Mouse (Mus musculus): Measurements from ENCODE around the gene Prr22.

DNA sequence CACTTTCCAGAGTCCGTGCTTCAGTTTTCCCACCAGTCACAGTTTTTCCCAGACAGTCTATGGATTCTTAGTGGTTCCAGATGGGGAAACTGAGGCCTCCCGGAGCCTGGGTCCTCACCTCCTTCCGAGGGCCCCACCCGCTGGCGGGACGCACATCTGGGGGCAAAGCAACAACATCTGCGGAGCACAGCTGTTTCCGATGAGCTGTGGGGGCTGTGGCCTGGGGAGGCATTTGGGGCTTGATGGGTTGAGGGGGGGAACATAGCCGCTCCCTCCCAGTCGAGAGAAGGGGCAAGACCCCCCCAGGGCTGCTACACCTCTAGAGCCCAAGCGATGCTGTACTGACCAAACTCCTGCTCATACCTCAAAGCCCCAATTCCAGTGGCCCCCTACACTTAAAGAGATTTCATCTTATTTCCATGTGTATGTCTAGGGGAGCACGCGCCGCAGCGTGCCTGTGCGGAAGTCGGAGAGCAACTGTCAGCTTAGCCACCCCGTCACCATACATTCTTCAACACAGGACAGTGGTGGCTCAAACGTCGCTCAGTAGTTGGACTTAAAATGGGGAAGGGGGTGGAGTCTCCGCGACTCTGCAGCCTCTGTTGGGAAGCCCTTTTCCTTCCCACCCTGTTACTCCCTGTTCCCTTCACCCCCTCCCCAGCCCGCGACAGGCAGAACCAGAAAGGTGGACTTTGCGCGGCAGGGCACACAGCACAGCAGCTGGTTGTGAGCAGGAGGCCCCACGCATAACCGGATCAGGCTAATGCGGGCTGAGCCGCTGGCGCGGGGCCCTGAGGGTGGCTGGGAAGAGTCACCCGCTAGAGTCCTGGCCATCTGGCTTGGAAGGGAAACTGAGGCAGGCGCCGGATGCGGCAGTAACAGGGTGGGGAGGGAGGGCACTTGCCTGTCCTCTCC lies 15.5 kb upstream of the Prr22 start:
- TF ChIP-seq POLR2A (IDR thresholded peaks at IDR 0.05; ENCODE audit: insufficient read length, low read depth), result no peak
- no peak for TF ChIP-seq TCF12 (IDR thresholded peaks at IDR 0.05; ENCODE audit: insufficient read depth, poor library complexity, severe bottlenecking)
- TF ChIP-seq E2F4 (IDR thresholded peaks at IDR 0.05; ENCODE audit: insufficient read depth), result no peak
- no peak for TF ChIP-seq MAX (IDR thresholded peaks at IDR 0.05; ENCODE audit: low read depth)
- TF ChIP-seq REST (IDR thresholded peaks at IDR 0.05; ENCODE audit: insufficient read depth, insufficient read length), result no peak
- TF ChIP-seq USF1 (IDR thresholded peaks at IDR 0.05; ENCODE audit: low read depth), result no peak
- no peak for TF ChIP-seq MYOG (IDR thresholded peaks at IDR 0.05; ENCODE audit: control insufficient read depth in 1 of 3, insufficient read depth in 1 of 3, insufficient read length in 2 of 3, low read depth in 2 of 3)
- no peak for TF ChIP-seq TCF3 (IDR thresholded peaks at IDR 0.05; ENCODE audit: insufficient read length, low read depth)
- no peak for TF ChIP-seq MYOD1 (IDR thresholded peaks at IDR 0.05; ENCODE audit: control insufficient read depth in 1 of 3, insufficient read length in 2 of 3, low read depth in 2 of 3)
- TF ChIP-seq CEBPB (IDR thresholded peaks at IDR 0.05; ENCODE audit: insufficient read depth, poor library complexity, severe bottlenecking), result no peak
- TF ChIP-seq POLR2AphosphoS2 (IDR thresholded peaks at IDR 0.05; ENCODE audit: insufficient read length, low read depth), result no peak
- TF ChIP-seq SRF (IDR thresholded peaks at IDR 0.05; ENCODE audit: control insufficient read depth, insufficient read length, low read depth), result no peak
